Mouse (Mus musculus) embryonic facial prominence, embryonic 10.5 days (tissue): ENCODE measurements around the gene Rps6ka1. TPM values are rescaled to one million over a fixed set of nuclear protein-coding genes. Genes with fewer than 3 reads are reported as not detected.

ENCODE experiments used
- DNase-seq: peaks from one replicate; pipeline ENCODE4 v3.0.0-alpha.2; 2017; ENCODE audit warnings: low spot score
- H3K27ac ChIP-seq: fragments of 300-500 bp; sonication (generic); replicated peaks from 2 replicates; pipeline ENCODE4 v1.5.1; 2016; ENCODE audit warnings: mild to moderate bottlenecking
- H3K27me3 ChIP-seq: fragments of 300-500 bp; sonication (generic); replicated peaks from 2 replicates; pipeline ENCODE4 v1.6.1; 2016; ENCODE audit warnings: low read depth, mild to moderate bottlenecking; ENCODE audit not compliant: poor library complexity, severe bottlenecking
- H3K36me3 ChIP-seq: fragments of 300-500 bp; sonication (generic); replicated peaks from 2 replicates; pipeline ENCODE4 v1.6.1; 2016; ENCODE audit warnings: mild to moderate bottlenecking, moderate library complexity
- H3K4me1 ChIP-seq: fragments of 300-500 bp; sonication (generic); 2 replicates; pipeline ENCODE4 v1.6.1; 2016
- H3K4me3 ChIP-seq: fragments of 300-500 bp; sonication (generic); 2 replicates; pipeline ENCODE4 v1.5.1; 2016; ENCODE audit warnings: mild to moderate bottlenecking, moderate library complexity
- H3K9me3 ChIP-seq: fragments of 300-500 bp; sonication (generic); 2 replicates; pipeline ENCODE4 v1.6.1; 2016; ENCODE audit warnings: mild to moderate bottlenecking
- WGBS: fragments of 180-500 bp; shearing (Covaris S2); methylation state at CpG from one replicate; pipeline ENCODE4 v1.1.7; 2016; 5-methylcytosine and 5-hydroxymethylcytosine counted together
- polyA plus RNA-seq: library from polyadenylated mRNA; unstranded; fragments of >200 nt; fragmentation: Nextera tagmentation; extraction: Ambion mirVana; gene quantifications from 2 replicates; pipeline ENCODE4 v1.2.1, GENCODE M21; 2016

Gene Rps6ka1
- polyA plus RNA-seq, 1 experiment from 2014 or later = 46.6 TPM

GRCm38 (mm10) chr4:133887249-133887648 is 348 bp downstream of the Rps6ka1 start:
- Histone ChIP-seq H3K27me3 (peaks cover 11% of the 10 kb centered on the region; the same call in 1 of the 2 replicates), H3K36me3 (0 out of 2 replicates have a peak, but pooled peaks cover 3% of the 10 kb centered on the region), H3K9me3 (no peaks in the 10 kb centered on the region), H3K4me3 (peak overlapping the region; percentile 93), H3K27ac (peak overlapping the region; percentile 92), H3K4me1 (peaks cover 44% of the 10 kb centered on the region)
- no peak for DNase-seq
- WGBS = under 1% methylated on average over 32 of the region's 32 CpGs

- WGBS = 12% methylated on average over 10 of the region's 10 CpGs
- peak; percentile 36 for DNase-seq
- Histone ChIP-seq H3K4me3 (peak overlapping the region; percentile 93), H3K27ac (peak overlapping the region; percentile 92; the same call in 1 of the 2 replicates), H3K4me1 (peaks cover 48% of the 10 kb centered on the region), H3K27me3 (peaks cover 11% of the 10 kb centered on the region; the same call in 1 of the 2 replicates), H3K36me3 (0 out of 2 replicates have a peak, but pooled peaks cover 3% of the 10 kb centered on the region), H3K9me3 (no peaks in the 10 kb centered on the region)
These were observed 1.6 kb downstream of the Rps6ka1 start for GRCm38 (mm10) chr4:133885991-133886501.

- no peak for DNase-seq
- Histone ChIP-seq H3K4me1 (peaks cover 48% of the 10 kb centered on the region), H3K4me3 (peak overlapping the region; percentile 93), H3K27me3 (peaks cover 11% of the 10 kb centered on the region; the same call in 1 of the 2 replicates), H3K9me3 (no peaks in the 10 kb centered on the region), H3K27ac (peak overlapping the region; percentile 40), H3K36me3 (peaks cover 10% of the 10 kb centered on the region)
- 73% methylated on average over 4 of the region's 4 CpGs for WGBS
These were observed 2.3 kb downstream of the Rps6ka1 start for GRCm38 (mm10) chr4:133885331-133885730.

GRCm38 (mm10) chr4:133884888-133885287 is 2.7 kb downstream of the Rps6ka1 start:
- WGBS = 89% methylated on average over 3 of the region's 3 CpGs

GRCm38 (mm10) chr4:133884127-133884753 is 3.4 kb downstream of the Rps6ka1 start:
- H3K4me3 ChIP-seq = no peak overlapping the region
- H3K36me3 ChIP-seq = peaks cover 19% of the 10 kb centered on the region
- H3K4me1 ChIP-seq = peaks cover 48% of the 10 kb centered on the region
- 91% methylated on average over 8 of the region's 8 CpGs for WGBS
- no peak for DNase-seq
- no peak overlapping the region for H3K27ac ChIP-seq
- H3K9me3 ChIP-seq = no peaks in the 10 kb centered on the region
- H3K27me3 ChIP-seq = peaks cover 11% of the 10 kb centered on the region; the same call in 1 of the 2 replicates

More at GRCm38 (mm10) chr4:133884888-133885287, 2.7 kb downstream of the Rps6ka1 start:
- H3K9me3 ChIP-seq = no peaks in the 10 kb centered on the region
- no peak overlapping the region for H3K27ac ChIP-seq
- DNase-seq = no peak
- H3K4me3 ChIP-seq = peak overlapping the region; percentile 93; the same call in 1 of the 2 replicates
- peaks cover 48% of the 10 kb centered on the region for H3K4me1 ChIP-seq
- peaks cover 11% of the 10 kb centered on the region; the same call in 1 of the 2 replicates for H3K27me3 ChIP-seq
- H3K36me3 ChIP-seq = peaks cover 12% of the 10 kb centered on the region

GRCm38 (mm10) chr4:133881851-133882250 is 5.7 kb downstream of the Rps6ka1 start:
- H3K27me3 ChIP-seq = peaks cover 9% of the 10 kb centered on the region; the same call in 1 of the 2 replicates
- H3K4me3 ChIP-seq = no peak overlapping the region
- H3K9me3 ChIP-seq = no peaks in the 10 kb centered on the region
- H3K36me3 ChIP-seq = peaks cover 36% of the 10 kb centered on the region
- no peak overlapping the region for H3K27ac ChIP-seq
- peaks cover 38% of the 10 kb centered on the region for H3K4me1 ChIP-seq
- WGBS = 90% methylated on average over 3 of the region's 3 CpGs
- DNase-seq = no peak

- Histone ChIP-seq H3K27me3 (peaks cover 4% of the 10 kb centered on the region; the same call in 1 of the 2 replicates), H3K9me3 (no peaks in the 10 kb centered on the region), H3K27ac (no peak overlapping the region), H3K36me3 (peaks cover 36% of the 10 kb centered on the region), H3K4me3 (no peak overlapping the region), H3K4me1 (peaks cover 38% of the 10 kb centered on the region)
- no peak for DNase-seq
- 89% methylated on average over 4 of the region's 4 CpGs for WGBS
These were observed 6.2 kb downstream of the Rps6ka1 start for GRCm38 (mm10) chr4:133881399-133881798.

GRCm38 (mm10) chr4:133879145-133879902 is 8.3 kb downstream of the Rps6ka1 start:
- H3K27me3 ChIP-seq = no peaks in the 10 kb centered on the region
- peaks cover 41% of the 10 kb centered on the region for H3K36me3 ChIP-seq
- H3K27ac ChIP-seq = no peak overlapping the region
- H3K9me3 ChIP-seq = no peaks in the 10 kb centered on the region
- WGBS = 84% methylated on average over 12 of the region's 12 CpGs
- no peak for DNase-seq
- peaks cover 34% of the 10 kb centered on the region for H3K4me1 ChIP-seq
- H3K4me3 ChIP-seq = no peak overlapping the region

- no peak for DNase-seq
- Histone ChIP-seq H3K27me3 (no peaks in the 10 kb centered on the region), H3K9me3 (no peaks in the 10 kb centered on the region), H3K4me1 (peaks cover 34% of the 10 kb centered on the region), H3K36me3 (peaks cover 38% of the 10 kb centered on the region), H3K27ac (no peak overlapping the region), H3K4me3 (no peak overlapping the region)
- 89% methylated on average over 14 of the region's 14 CpGs for WGBS
These were observed 9.5 kb downstream of the Rps6ka1 start for GRCm38 (mm10) chr4:133877850-133878755.

- H3K27me3 ChIP-seq = no peaks in the 10 kb centered on the region
- no peak overlapping the region for H3K27ac ChIP-seq
- H3K9me3 ChIP-seq = no peaks in the 10 kb centered on the region
- H3K4me3 ChIP-seq = no peak overlapping the region
- peaks cover 50% of the 10 kb centered on the region for H3K36me3 ChIP-seq
- H3K4me1 ChIP-seq = peaks cover 30% of the 10 kb centered on the region
- WGBS = 80% methylated on average over 13 of the region's 13 CpGs
- DNase-seq = no peak
These were observed 12.6 kb downstream of the Rps6ka1 start for GRCm38 (mm10) chr4:133874865-133875517.

- WGBS = 82% methylated on average over 17 of the region's 17 CpGs
- DNase-seq = no peak
- H3K27ac ChIP-seq = no peak overlapping the region
These were observed 13.4 kb downstream of the Rps6ka1 start for GRCm38 (mm10) chr4:133873926-133874864.

More at GRCm38 (mm10) chr4:133873926-133874864, 13.4 kb downstream of the Rps6ka1 start:
- Histone ChIP-seq H3K4me3 (no peak overlapping the region), H3K9me3 (no peaks in the 10 kb centered on the region), H3K36me3 (peaks cover 48% of the 10 kb centered on the region), H3K27me3 (no peaks in the 10 kb centered on the region), H3K4me1 (peaks cover 30% of the 10 kb centered on the region)
